Mouse (Mus musculus) forebrain, embryonic 14.5 days (tissue): ENCODE results near the gene Msrb1. TPM values are rescaled to one million over a fixed set of nuclear protein-coding genes. Genes with fewer than 3 reads are reported as not detected.
A peak's percentile ranks its signal among the peaks of the same experiment; 100 is the strongest.

Experiments
- ATAC-seq: fragments of 200-750 bp; cut with Nextera tagmentation; 2 replicates; pipeline ENCODE4 v1.8.0; 2017; ENCODE audit warnings: mild to moderate bottlenecking, moderate library complexity
- DNase-seq: peaks from one replicate; pipeline ENCODE4 v3.0.0-alpha.2; 2015; ENCODE audit warnings: low spot score
- H3K27ac ChIP-seq: fragments of 300-500 bp; sonication (generic); 2 replicates; pipeline ENCODE4 v1.5.1; 2014; ENCODE audit warnings: low read depth, mild to moderate bottlenecking, control low read depth, low read length, moderate library complexity
- H3K27me3 ChIP-seq: fragments of 300-500 bp; sonication (generic); replicated peaks from 2 replicates; pipeline ENCODE4 v1.6.1; 2014; ENCODE audit warnings: low read length, control low read depth, mixed read lengths; ENCODE audit not compliant: control insufficient read depth, insufficient read depth
- H3K36me3 ChIP-seq: fragments of 300-500 bp; sonication (generic); 2 replicates; pipeline ENCODE4 v1.6.1; 2014; ENCODE audit warnings: low read length, control low read depth; ENCODE audit not compliant: control insufficient read depth, insufficient read depth
- H3K4me1 ChIP-seq: fragments of 300-500 bp; sonication (generic); 2 replicates; pipeline ENCODE4 v1.6.1; 2014; ENCODE audit warnings: antibody characterized with exemption, low read length, control low read depth; ENCODE audit not compliant: control insufficient read depth, insufficient read depth
- H3K4me2 ChIP-seq: fragments of 300-500 bp; sonication (generic); 2 replicates; pipeline ENCODE4 v1.6.1; 2014; ENCODE audit warnings: mild to moderate bottlenecking, control low read depth, low read length
- H3K4me3 ChIP-seq: fragments of 300-500 bp; sonication (generic); 2 replicates; pipeline ENCODE4 v1.5.1; 2014; ENCODE audit warnings: low read depth, low read length, control low read depth
- H3K9ac ChIP-seq: fragments of 300-500 bp; sonication (generic); 2 replicates; pipeline ENCODE4 v1.6.1; 2014; ENCODE audit warnings: mild to moderate bottlenecking, low read length, control low read depth, moderate library complexity
- H3K9me3 ChIP-seq: fragments of 300-500 bp; sonication (generic); replicated peaks from 2 replicates; pipeline ENCODE4 v1.6.1; 2016; ENCODE audit warnings: low read length, control low read depth, mixed read lengths; ENCODE audit not compliant: control insufficient read depth
- WGBS: fragments of 180-500 bp; shearing (Covaris S2); extraction: QIAGEN DNeasy Blood & Tissue Kit; methylation state at CpG from one replicate; pipeline ENCODE4 v1.1.7; 2014; 5-methylcytosine and 5-hydroxymethylcytosine counted together
- polyA plus RNA-seq: library from polyadenylated mRNA; unstranded; fragments of >200 nt; fragmentation: Nextera tagmentation; extraction: Ambion mirVana; gene quantifications from 2 replicates; pipeline ENCODE4 v1.2.1, GENCODE M21; 2014

The Msrb1 gene
- polyA plus RNA-seq, 1 experiment from 2014 or later, result 25.3 TPM

DNA sequence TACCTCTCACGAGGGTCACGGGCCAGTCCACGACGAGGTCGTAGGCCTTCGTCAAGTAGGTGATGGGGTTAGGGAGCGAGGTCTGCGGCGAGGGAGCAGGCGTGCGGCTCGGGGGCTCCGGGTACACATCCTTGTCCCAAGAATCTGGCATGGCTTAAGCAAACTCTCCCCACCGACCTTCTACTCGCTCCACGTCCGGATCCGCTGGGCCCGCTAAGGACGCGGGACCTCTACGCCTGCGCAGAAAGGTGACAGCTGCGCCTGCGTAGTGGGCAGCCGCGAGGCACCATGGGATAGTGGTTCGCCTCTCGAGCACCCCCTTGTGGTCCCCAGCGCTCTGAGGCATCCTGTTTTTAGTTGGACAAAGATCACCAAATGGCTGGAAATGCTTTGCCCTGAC lies 12.3 kb upstream of the Msrb1 start, which contains the start of gene Ndufb10:
TSS of gene Ndufb10 (minus strand) at position 295 of the 400 bp plus-strand sequence.
- Histone ChIP-seq H3K36me3 (peaks cover 19% of the 10 kb centered on the region), H3K4me2 (peak within 1 kb of the TSS; percentile 94), H3K9ac (peak within 1 kb of the TSS; percentile 91), H3K9me3 (no peaks in the 10 kb centered on the region), H3K4me3 (peak within 1 kb of the TSS; percentile 74), H3K27me3 (no peaks in the 10 kb centered on the region), H3K27ac (peak within 1 kb of the TSS; percentile 75), H3K4me1 (peaks cover 15% of the 10 kb centered on the region)
- WGBS, result 0% methylated on average over 30 of the region's 30 CpGs
- DNase-seq, result peak; percentile 97
- peak; percentile 65 for ATAC-seq

GRCm38 (mm10) chr17:24725637-24726390 lies 10.6 kb upstream of the Msrb1 start:
- Histone ChIP-seq H3K4me1 (peaks cover 15% of the 10 kb centered on the region), H3K4me2 (no peak overlapping the region), H3K27me3 (no peaks in the 10 kb centered on the region), H3K36me3 (peaks cover 17% of the 10 kb centered on the region), H3K9me3 (no peaks in the 10 kb centered on the region), H3K27ac (no peak overlapping the region), H3K9ac (no peak overlapping the region), H3K4me3 (no peak overlapping the region)
- ATAC-seq, result no peak
- WGBS, result 72% methylated on average over 3 of the region's 3 CpGs
- no peak for DNase-seq

GRCm38 (mm10) chr17:24727618-24728017 lies 8.8 kb upstream of the Msrb1 start, which contains the start of gene Rpl3l:
TSS of gene Rpl3l (plus strand) at chr17:24727820.
- Histone ChIP-seq H3K27ac (no peak within 1 kb of the TSS), H3K4me2 (no peak within 1 kb of the TSS), H3K4me3 (no peak within 1 kb of the TSS), H3K4me1 (peaks cover 11% of the 10 kb centered on the region), H3K36me3 (peaks cover 1% of the 10 kb centered on the region), H3K9me3 (no peaks in the 10 kb centered on the region), H3K27me3 (no peaks in the 10 kb centered on the region), H3K9ac (no peak within 1 kb of the TSS)
- no peak for ATAC-seq
- DNase-seq, result no peak
- WGBS, result 70% methylated on average over 2 of the region's 2 CpGs

- no peak overlapping the region for H3K4me3 ChIP-seq
- H3K36me3 ChIP-seq, result no peaks in the 10 kb centered on the region
- DNase-seq, result no peak
- ATAC-seq, result no peak
- no peak overlapping the region for H3K9ac ChIP-seq
- H3K9me3 ChIP-seq, result no peaks in the 10 kb centered on the region
- WGBS, result 76% methylated on average over 17 of the region's 17 CpGs
- no peak overlapping the region for H3K27ac ChIP-seq
- peaks cover 9% of the 10 kb centered on the region for H3K4me1 ChIP-seq
- H3K27me3 ChIP-seq, result no peaks in the 10 kb centered on the region
- H3K4me2 ChIP-seq, result no peak overlapping the region
Measured at GRCm38 (mm10) chr17:24728184-24728583, 8.3 kb upstream of the Msrb1 start.

DNA sequence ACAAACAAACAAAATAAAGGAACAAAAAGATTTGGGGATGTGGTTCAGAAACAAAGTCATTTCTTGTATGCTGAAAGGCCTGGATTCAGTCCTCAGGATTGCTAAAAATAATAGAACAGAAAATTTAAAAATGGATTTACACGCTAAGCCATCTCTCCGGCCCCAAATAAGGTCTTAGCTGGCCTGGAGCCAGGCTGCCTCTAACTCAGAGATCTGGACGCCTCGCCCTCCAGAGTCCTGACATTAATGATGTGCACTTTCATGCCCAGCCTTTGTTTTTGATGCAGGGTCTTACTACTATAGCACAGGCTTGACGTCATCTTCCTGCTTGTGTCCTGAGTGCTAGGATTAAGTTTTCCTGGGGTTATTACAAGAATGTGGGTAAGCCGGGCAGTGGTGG lies 7.4 kb upstream of the Msrb1 start:
- Histone ChIP-seq H3K4me2 (no peak overlapping the region), H3K27me3 (no peaks in the 10 kb centered on the region), H3K9ac (no peak overlapping the region), H3K4me3 (no peak overlapping the region), H3K27ac (no peak overlapping the region), H3K36me3 (no peaks in the 10 kb centered on the region), H3K9me3 (no peaks in the 10 kb centered on the region), H3K4me1 (0 out of 2 replicates have a peak, but pooled peaks cover 4% of the 10 kb centered on the region)
- DNase-seq (no peak), ATAC-seq (no peak)
- 75% methylated on average over 6 of the region's 6 CpGs for WGBS

DNA sequence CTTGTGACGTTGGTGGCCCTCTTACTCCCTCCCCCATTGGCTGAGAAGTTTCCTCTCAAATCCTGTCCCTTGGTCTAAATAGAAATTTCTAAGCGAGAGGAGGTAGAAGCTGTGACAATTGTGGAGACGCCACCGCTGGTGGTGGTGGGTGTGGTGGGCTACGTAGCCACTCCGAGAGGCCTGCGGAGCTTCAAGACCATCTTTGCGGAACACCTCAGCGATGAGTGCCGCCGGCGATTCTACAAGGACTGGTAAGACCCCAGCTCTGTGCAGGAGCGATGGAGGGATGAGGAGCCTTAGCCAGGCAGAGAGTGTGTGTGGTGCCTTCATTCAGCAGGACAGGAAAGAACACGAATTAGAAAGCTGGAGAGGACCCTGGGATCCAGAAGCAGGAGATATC lies 5.7 kb upstream of the Msrb1 start:
- DNase-seq (no peak), ATAC-seq (no peak)
- Histone ChIP-seq H3K27me3 (no peaks in the 10 kb centered on the region), H3K4me3 (no peak overlapping the region), H3K9ac (no peak overlapping the region), H3K9me3 (no peaks in the 10 kb centered on the region), H3K36me3 (no peaks in the 10 kb centered on the region), H3K4me2 (no peak overlapping the region), H3K27ac (no peak overlapping the region), H3K4me1 (no peaks in the 10 kb centered on the region)
- WGBS, result 84% methylated on average over 14 of the region's 14 CpGs

- no peak overlapping the region for H3K4me3 ChIP-seq
- DNase-seq (no peak), ATAC-seq (no peak)
- 83% methylated on average over 12 of the region's 12 CpGs for WGBS
- H3K27ac ChIP-seq, result no peak overlapping the region
- no peaks in the 10 kb centered on the region for H3K27me3 ChIP-seq
- no peaks in the 10 kb centered on the region for H3K36me3 ChIP-seq
- H3K9me3 ChIP-seq, result no peaks in the 10 kb centered on the region
- no peak overlapping the region for H3K4me2 ChIP-seq
- H3K4me1 ChIP-seq, result peaks cover 7% of the 10 kb centered on the region
- no peak overlapping the region for H3K9ac ChIP-seq
Measured at GRCm38 (mm10) chr17:24732233-24732935, 4.1 kb upstream of the Msrb1 start.

GRCm38 (mm10) chr17:24733434-24734050 lies 2.9 kb upstream of the Msrb1 start:
- H3K4me3 ChIP-seq, result no peak overlapping the region
- ATAC-seq (no peak), DNase-seq (no peak)
- no peak overlapping the region for H3K27ac ChIP-seq
- H3K9me3 ChIP-seq, result no peaks in the 10 kb centered on the region
- H3K27me3 ChIP-seq, result no peaks in the 10 kb centered on the region
- no peaks in the 10 kb centered on the region for H3K36me3 ChIP-seq
- no peak overlapping the region for H3K9ac ChIP-seq
- no peak overlapping the region for H3K4me2 ChIP-seq
- WGBS, result 87% methylated on average over 21 of the region's 21 CpGs
- H3K4me1 ChIP-seq, result peaks cover 8% of the 10 kb centered on the region
